Mouse (Mus musculus): ENCODE measurements at regions not wholly inside any gene's neighbourhood (a gene's known extent, or its start where the extent isn't known, plus 50 kb on each side); places are given as distances from the start of the nearest gene placed in this dataset.

GRCm38 (mm10) chr10:42117523-42117922 lies 99.3 kb upstream of the Armc2 start:
- TF ChIP-seq CTCF (IDR thresholded peaks at IDR 0.05; ENCODE audit: borderline replicate concordance, insufficient read depth, low read length) = no peak
- no peak for TF ChIP-seq POLR2A (IDR thresholded peaks at IDR 0.05; ENCODE audit: low read depth, low read length)
